Mouse (Mus musculus) ES-E14 (cell line): ENCODE results near the gene Adamts17.

Experiments used
- HCFC1 ChIP-seq: IDR thresholded peaks from 2 replicates; pipeline ENCODE4 v1.6.1; 2012; ENCODE audit warnings: low read length, inconsistent platforms, borderline replicate concordance; ENCODE audit not compliant: insufficient read depth
- MAFK ChIP-seq: IDR thresholded peaks from 2 replicates; pipeline ENCODE4 v1.6.1; 2014; ENCODE audit warnings: mild to moderate bottlenecking, low read depth, low read length, inconsistent platforms; ENCODE audit not compliant: insufficient read depth
- ZC3H11A ChIP-seq: IDR thresholded peaks from 2 replicates; pipeline ENCODE4 v1.6.1; 2012; ENCODE audit warnings: low read depth, mild to moderate bottlenecking, inconsistent platforms, low read length, borderline replicate concordance
- ZNF384 ChIP-seq: IDR thresholded peaks from 2 replicates; pipeline ENCODE4 v1.6.1; 2012; ENCODE audit warnings: low read depth, low read length, inconsistent platforms

GRCm38 (mm10) chr7:67039143-67039542 lies 199.6 kb downstream of the Adamts17 start:
- TF ChIP-seq ZNF384 (no peak), ZC3H11A (no peak), MAFK (no peak), HCFC1 (no peak)
